Mouse (Mus musculus): Measurements from ENCODE around the gene Hecw1.
"Not testable (repeated sequence)": the region's sequence is repeated elsewhere in the genome, so short reads cannot be mapped to it uniquely, and the experiment has no call there.

The Hecw1 gene

GRCm38 (mm10) chr13:14327252-14327651, 195.8 kb downstream of the Hecw1 start:
- no peak for DNase-seq

DNA sequence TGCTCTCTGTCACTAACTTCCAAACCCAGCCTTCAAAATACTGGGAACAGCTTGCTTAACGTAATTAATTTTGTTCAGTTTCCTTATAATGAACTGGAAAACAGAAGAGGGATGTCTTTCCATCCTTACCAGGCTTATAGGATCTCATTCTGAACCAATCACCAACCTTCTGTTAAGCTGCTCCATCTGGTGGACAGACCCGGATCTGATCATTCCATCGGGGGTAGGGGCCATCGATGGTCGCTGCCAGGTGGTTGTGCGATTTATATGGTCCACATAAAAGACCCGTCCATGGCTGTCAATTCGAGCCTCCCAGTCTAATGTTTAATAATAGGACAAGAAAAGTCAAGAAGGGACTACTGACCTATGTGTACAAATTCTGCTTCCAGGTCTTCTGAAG, 216.4 kb downstream of the Hecw1 start:
- DNase-seq, result no peak

GRCm38 (mm10) chr13:14304103-14304502, 218.9 kb downstream of the Hecw1 start:
- no peak for DNase-seq

DNA sequence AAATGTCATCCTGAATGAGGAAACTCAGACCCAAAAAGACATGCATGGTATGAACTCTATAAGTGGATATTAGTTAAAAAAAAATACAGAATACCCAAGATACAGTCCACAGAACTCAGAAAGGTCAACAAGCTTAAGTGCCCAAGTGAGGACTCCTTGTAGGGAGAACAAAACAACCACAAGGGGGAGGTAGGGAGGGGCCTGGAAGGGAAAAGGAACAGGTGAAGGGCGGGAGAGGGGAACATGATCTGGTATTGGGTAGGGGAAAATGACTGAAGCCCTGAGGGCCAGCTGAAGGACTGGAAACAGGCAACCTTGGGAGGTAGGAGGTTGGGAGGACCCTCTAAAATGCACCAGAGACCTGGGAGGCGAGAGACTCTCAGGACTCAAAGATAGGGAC, 220.1 kb downstream of the Hecw1 start:
- DNase-seq, result no peak

- DNase-seq, result no peak
Observed at GRCm38 (mm10) chr13:14290016-14290415, 233.0 kb downstream of the Hecw1 start.

GRCm38 (mm10) chr13:14271476-14271875, 251.6 kb downstream of the Hecw1 start:
- DNase-seq, result no peak

- not testable (repeated sequence) for DNase-seq
Observed at GRCm38 (mm10) chr13:14260939-14261338, 262.1 kb downstream of the Hecw1 start.

DNA sequence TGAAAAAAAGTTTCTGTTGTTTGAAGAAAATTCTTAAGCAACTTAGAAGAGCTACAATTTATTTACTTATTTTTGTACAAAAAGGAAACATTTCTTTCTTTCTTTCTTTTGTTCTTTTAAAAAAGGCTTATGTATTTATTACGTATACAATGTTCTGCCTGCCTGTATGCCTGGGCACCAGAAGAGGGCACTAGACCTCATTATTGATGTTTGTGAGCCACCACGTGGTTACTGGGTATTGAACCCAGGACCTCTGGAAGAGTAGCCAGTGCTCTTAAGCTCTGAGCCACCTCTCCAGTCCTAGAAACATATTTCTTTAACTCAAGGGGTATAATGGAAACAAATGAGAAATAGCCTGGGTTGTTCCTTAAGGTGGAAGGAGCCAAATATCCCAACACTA, 277.1 kb downstream of the Hecw1 start:
- DNase-seq, result no peak

DNA sequence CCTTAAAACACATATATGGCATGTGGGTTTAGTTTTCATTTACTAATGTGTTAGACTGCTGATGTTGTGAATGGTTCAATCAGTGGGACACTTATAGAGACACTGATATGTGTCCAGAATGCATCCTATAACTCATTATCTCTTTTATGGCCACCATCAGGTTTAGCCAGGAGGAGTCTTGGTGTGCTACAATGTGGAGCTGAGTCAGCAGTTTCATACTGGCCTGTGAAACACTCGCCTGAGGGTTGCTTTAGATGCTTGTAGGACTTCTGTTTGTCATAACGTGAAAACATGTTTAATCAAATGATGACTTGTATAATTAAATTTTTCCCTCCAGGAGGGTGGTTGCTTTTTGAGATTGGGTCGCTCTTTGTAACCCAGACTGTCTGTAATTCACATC, 343.4 kb downstream of the Hecw1 start:
- DNase-seq, result no peak

DNA sequence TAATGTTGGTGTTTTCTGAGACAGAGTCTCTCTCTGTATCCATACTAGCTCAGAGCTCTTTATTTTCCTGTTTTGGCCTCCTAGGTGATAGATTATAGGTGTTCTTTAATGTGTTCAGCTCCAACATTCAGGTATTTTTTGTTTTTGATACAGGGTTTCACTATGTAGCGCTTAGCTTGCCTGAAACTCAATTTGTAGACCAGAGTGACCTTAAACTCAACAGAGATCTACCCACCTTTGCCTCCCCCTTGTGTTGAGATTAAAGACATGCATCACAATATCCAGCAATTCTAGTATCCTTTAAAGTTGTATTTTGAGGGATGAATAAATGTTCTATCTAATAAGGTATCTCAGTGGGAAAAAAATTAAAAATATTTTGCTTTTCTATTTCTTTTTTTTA, 345.0 kb downstream of the Hecw1 start:
- DNase-seq, result no peak
